Mouse (Mus musculus) olfactory bulb, adult 2 months (tissue): ENCODE results near the gene Rpl34.

Source experiments
- CTCF ChIP-seq: fragments of 200-500 bp; IDR thresholded peaks from 2 replicates; pipeline ENCODE4 v1.5.1; 2012; ENCODE audit warnings: low read depth, mild to moderate bottlenecking, low read length, moderate library complexity; ENCODE audit not compliant: insufficient read depth
- POLR2A ChIP-seq: fragments of 200-500 bp; IDR thresholded peaks from 2 replicates; pipeline ENCODE4 v1.6.1; 2012; ENCODE audit warnings: mild to moderate bottlenecking, low read depth, low read length, moderate library complexity; ENCODE audit not compliant: insufficient read depth

GRCm38 (mm10) chr3:130708967-130709924, 21.0 kb downstream of the Rpl34 start, which contains the start of gene Ostc:
- TF ChIP-seq CTCF, result no peak
- peak; percentile 98 for TF ChIP-seq POLR2A
